Mouse (Mus musculus) activated CD4-positive, CD25-positive, alpha-beta regulatory T cell, adult 4 months (primary cell): ENCODE measurements at regions not wholly inside any gene's neighbourhood (a gene's known extent, or its start where the extent isn't known, plus 50 kb on each side); places are given as distances from the start of the nearest gene placed in this dataset.

Experiments used
- ATAC-seq: one replicate; pipeline ENCODE4 v1.8.0; 2017

DNA sequence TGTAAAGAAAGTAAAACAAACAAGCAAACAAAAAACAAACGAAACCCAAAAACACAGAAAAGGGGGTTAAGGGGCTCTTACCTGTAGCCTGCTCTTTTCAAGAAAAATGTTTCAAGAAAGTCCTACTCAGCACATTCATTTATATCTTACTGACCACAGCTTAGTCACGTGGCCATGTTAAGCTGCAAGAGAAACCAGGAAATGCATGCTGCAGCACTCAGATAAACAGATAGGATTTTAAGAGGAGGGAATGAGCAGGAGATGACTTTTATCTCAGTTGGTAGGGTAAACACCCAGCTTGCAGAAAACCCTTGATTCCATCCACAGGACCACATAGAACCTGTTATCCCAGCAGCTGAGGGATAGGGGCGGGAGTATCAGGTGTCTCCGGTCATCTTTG, 62.9 kb upstream of the Sfmbt2 start:
- ATAC-seq = no peak

DNA sequence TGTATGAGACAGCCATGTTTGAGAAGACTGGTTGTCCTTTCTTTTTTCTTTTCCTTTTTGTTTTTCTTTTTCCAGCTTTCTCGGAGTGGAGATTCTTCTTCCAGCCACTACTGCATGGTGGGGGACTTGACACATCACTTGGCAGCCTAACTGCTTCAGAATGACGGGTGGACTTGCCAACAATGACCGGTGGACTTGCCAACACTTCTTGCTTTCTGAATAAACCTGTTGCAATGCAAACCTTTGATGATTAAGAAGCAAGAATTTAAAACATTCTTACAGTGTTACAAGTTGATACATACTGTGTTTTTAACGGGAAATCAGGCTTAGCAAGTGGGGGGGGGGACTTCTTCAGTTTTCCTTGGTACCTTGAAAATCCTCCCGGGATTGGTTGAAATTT, 60.7 kb upstream of the Sfmbt2 start:
- ATAC-seq = no peak

DNA sequence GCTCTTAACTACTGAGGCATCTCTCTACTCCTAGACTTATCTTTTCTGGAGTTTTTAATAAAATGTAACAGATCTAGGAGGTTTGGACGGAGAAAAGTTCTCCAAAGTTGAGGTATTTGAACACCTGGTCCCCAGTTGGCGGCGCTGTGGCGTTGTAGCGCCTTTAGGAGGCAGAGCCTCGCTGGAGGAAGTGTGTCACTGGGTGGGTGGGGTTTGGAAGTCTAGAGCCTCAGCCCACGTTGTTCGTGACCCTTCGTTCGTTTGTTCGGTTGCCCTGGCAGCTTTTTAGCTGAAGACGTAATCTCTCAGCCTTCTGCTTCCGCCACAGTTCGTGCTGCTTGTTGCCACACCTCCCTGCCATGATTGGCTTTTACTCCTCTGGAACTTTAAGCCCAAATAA, 58.6 kb upstream of the Sfmbt2 start:
- peak; percentile 46 for ATAC-seq

DNA sequence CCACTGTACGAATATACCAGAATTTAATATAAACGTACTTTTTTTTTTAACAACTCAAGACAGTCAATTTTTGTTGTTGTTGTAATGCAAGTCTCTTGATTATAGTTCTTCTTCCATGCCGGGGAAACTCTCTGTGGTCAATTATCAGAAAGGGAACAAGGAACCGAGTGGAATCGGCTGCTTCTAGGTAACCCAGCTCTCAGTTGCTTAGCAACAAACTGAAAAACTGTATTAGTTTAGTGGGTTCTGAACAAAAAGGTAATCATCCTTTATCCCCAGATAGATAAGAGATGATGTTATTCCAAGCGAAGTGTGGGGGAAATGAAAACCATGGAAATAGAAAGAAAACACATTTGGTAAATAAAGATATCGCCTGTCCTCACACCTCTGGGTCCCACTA, 57.9 kb upstream of the Sfmbt2 start:
- no peak for ATAC-seq

DNA sequence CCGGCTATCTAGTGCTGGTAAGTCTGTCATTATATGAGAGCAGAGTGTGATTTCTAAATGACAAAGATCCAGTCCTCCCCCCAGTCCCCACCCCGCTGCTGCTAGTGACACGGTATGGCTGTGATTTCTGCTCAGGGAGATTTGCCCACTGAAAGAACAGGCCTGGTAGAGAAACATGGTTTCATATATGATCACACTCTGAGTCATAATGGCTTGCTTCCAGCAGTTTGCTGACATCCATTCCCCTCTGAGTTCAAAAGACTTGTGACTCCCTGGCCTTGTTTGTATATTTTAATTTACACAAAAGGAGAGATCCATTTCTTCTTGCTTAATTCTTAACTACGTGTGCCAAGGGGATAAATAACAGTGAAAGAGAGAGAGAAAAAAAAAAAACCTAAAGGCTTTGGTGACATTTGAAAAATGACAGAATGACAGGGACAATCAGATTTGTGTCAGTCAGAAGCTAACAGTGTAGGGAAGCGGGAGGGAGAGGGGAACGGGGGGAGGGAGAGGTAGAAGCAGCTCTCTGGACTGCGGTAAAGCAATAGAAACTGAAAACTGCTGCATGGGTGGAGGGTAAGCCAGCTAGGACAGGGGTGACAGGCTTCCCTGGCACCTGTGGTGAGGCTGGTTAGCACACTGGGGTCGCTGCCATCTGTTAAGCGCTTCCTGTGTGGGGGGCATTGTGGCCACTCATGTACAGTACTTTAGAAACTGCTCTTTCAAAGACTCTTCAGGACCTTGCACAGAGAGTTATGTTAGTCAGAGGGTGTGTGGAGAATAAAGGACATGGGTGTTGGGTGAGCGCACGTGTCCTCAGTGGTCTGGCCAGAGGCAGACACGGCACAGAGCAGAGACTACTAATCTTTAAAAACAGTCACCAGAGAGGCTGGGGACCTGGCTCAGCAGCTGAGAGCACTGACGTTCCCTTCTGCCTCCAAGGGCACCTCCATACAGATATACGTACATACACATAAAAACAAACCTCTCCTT, 55.8 kb upstream of the Sfmbt2 start:
- ATAC-seq = no peak

DNA sequence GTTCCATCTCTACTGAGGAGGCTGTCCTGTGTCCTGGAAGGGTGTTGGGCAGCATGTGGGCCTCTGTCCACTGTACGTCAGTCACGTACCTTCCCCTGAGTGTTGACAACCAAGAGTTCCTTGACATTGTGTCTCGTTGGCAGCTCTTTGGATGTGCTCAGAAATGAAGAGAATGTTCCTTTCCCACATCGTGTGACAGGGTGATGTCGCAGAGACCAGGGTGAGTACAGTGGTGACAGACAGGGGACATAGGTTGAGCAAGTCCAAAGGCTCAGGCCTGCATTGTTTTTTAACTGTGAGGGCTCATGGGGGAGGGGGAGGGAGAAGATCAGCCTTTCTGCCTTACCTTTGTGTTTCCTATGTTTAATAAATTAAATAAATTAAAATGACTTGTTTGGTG, 54.0 kb upstream of the Sfmbt2 start:
- ATAC-seq = no peak

DNA sequence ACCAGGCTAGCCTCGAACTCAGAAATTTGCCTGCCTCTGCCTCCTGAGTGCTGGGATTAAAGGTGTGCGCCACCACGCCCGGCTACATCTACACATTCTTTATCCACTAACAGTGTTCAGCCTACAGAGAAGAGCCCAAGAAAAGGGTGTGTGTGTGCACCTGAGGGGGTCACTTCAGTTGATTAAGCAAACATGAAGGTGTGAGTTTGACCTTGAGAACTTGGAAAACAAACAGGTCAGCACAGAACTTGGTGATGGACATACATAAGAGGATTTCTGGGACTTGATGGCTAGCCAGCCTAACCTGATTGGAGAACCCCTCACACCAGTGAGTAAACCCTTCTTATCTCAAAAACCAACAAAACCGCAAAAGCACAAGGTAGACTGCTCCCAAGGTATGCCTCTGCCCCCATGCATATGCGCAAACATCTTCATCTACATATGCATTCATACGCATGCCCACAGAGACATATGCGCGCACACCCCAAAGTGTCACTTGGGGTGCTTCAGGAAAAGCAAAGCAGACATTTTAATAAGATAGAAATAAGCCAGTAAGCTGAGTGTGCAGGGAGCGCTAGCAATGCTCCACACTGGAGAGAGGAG, 52.0 kb upstream of the Sfmbt2 start:
- no peak for ATAC-seq
